Mouse (Mus musculus) left cerebral cortex, adult 8-10 months (tissue): ENCODE data around the gene Inpp5a. TPM values are rescaled to one million over a fixed set of nuclear protein-coding genes. Genes with fewer than 3 reads are reported as not detected.
"Not testable (repeated sequence)": the region's sequence is repeated elsewhere in the genome, so short reads cannot be mapped to it uniquely, and the experiment has no call there.

Experiments used
- DNase-seq, 2 experiments: peaks; one replicate each; pipeline ENCODE4 v3.0.0; 2022; ENCODE audit warnings: low spot score in 2 of 2
- total RNA-seq, 4 experiments: library from RNA; stranded (reverse); gene quantifications; 2 replicates each; pipeline ENCODE4 v1.2.4; 2022

The Inpp5a gene
- total RNA-seq, 4 experiments from 2014 or later = 55.8 to 63.9 (median 59.9) TPM

GRCm38 (mm10) chr7:139399572-139399971 is 10.7 kb downstream of the Inpp5a start:
- no peak for DNase-seq

GRCm38 (mm10) chr7:139399977-139400685 is 11.2 kb downstream of the Inpp5a start:
- no peak for DNase-seq

GRCm38 (mm10) chr7:139400926-139401325 is 12.0 kb downstream of the Inpp5a start:
- no peak for DNase-seq

- DNase-seq = no peak
These were observed 12.9 kb downstream of the Inpp5a start for GRCm38 (mm10) chr7:139401791-139402190.

- DNase-seq = no peak
These were observed 13.8 kb downstream of the Inpp5a start for GRCm38 (mm10) chr7:139402721-139403120.

GRCm38 (mm10) chr7:139406581-139406980 is 17.7 kb downstream of the Inpp5a start:
- DNase-seq = no peak

- no peak for DNase-seq
These were observed 19.1 kb downstream of the Inpp5a start for GRCm38 (mm10) chr7:139407966-139408365.

- DNase-seq = no peak
These were observed 21.0 kb downstream of the Inpp5a start for GRCm38 (mm10) chr7:139409903-139410302.

GRCm38 (mm10) chr7:139412223-139412950 is 23.5 kb downstream of the Inpp5a start:
- no peak for DNase-seq

GRCm38 (mm10) chr7:139413400-139413799 is 24.5 kb downstream of the Inpp5a start:
- DNase-seq = no peak

GRCm38 (mm10) chr7:139415616-139416225 is 26.8 kb downstream of the Inpp5a start:
- DNase-seq = peak in 1 of 2 experiments; percentile 68

GRCm38 (mm10) chr7:139418371-139418770 is 29.5 kb downstream of the Inpp5a start:
- DNase-seq = no peak

- DNase-seq = peak in 1 of 2 experiments; percentile 51
These were observed 33.9 kb downstream of the Inpp5a start for GRCm38 (mm10) chr7:139422827-139423226.

- no peak for DNase-seq
These were observed 45.4 kb downstream of the Inpp5a start for GRCm38 (mm10) chr7:139434095-139434830.

GRCm38 (mm10) chr7:139434931-139435330 is 46.0 kb downstream of the Inpp5a start:
- not testable (repeated sequence) for DNase-seq

GRCm38 (mm10) chr7:139435749-139436148 is 46.8 kb downstream of the Inpp5a start:
- no peak for DNase-seq

GRCm38 (mm10) chr7:139436951-139437350 is 48.0 kb downstream of the Inpp5a start:
- DNase-seq = no peak

- no peak for DNase-seq
These were observed 48.6 kb downstream of the Inpp5a start for GRCm38 (mm10) chr7:139437471-139437870.

- DNase-seq = no peak
These were observed 49.2 kb downstream of the Inpp5a start for GRCm38 (mm10) chr7:139437926-139438600.

- DNase-seq = no peak
These were observed 49.7 kb downstream of the Inpp5a start for GRCm38 (mm10) chr7:139438601-139438945.

GRCm38 (mm10) chr7:139439031-139439430 is 50.1 kb downstream of the Inpp5a start:
- DNase-seq = no peak
